In genomic region chr11:77790286-77790685, GRCm38 (mm10) we compare ENCODE assay signal across 8 mouse cellular contexts. TPM values are rescaled to one million over a fixed set of nuclear protein-coding genes. Genes with fewer than 3 reads are reported as not detected.
DNase-seq lines count a peak whose midpoint lies in the region; ATAC-seq and TF ChIP-seq lines count a peak whose summit lies in the region.

No protein-coding gene starts in this region.

- no peak for ATAC-seq in forebrain, embryonic 11.5 days (replicated peaks; ENCODE audit: low FRiP score)
- ATAC-seq in intestine, postnatal 0 days, result no peak
- no peak for ATAC-seq in stomach, embryonic 14.5 days (ENCODE audit: insufficient number of reproducible peaks, insufficient read depth, low FRiP score, low read depth)

- no peaks in the 10 kb centered on the region for H3K27me3 ChIP-seq in forebrain, embryonic 11.5 days (ENCODE audit: control insufficient read depth, insufficient read depth, low read length)
- no peaks in the 10 kb centered on the region for H3K27me3 ChIP-seq in intestine, postnatal 0 days (replicated peaks; ENCODE audit: control insufficient read depth, insufficient read depth, low read length)
- no peaks in the 10 kb centered on the region for H3K27me3 ChIP-seq in stomach, embryonic 14.5 days (ENCODE audit: control insufficient read depth, insufficient read depth, low read length)

- no peak for TF ChIP-seq POLR2A in lung, adult 2 months (IDR thresholded peaks at IDR 0.05; ENCODE audit: borderline replicate concordance, extremely low read depth, low read depth, low read length)

- no peak for DNase-seq in layer of hippocampus, adult 2 months (ENCODE audit: low spot score in 2 of 2)
- DNase-seq in layer of hippocampus, adult 9-10 months (ENCODE audit: low spot score), result no peak
- peak; percentile 39 for DNase-seq in forebrain, embryonic 11.5 days (ENCODE audit: low spot score)
- DNase-seq in spleen, postnatal 10 days (ENCODE audit: low spot score in 2 of 2), result no peak
- DNase-seq in layer of hippocampus, adult 8-10 months (ENCODE audit: low spot score in 2 of 2), result no peak
- no peak for DNase-seq in lung, adult 2 months

- H3K27ac ChIP-seq in layer of hippocampus, adult 2 months, result peak overlapping the region; percentile 82
- no peak overlapping the region for H3K27ac ChIP-seq in forebrain, embryonic 11.5 days (ENCODE audit: low read depth, low read length)
- peak overlapping the region; percentile 11; the same call in 1 of the 2 replicates for H3K27ac ChIP-seq in intestine, postnatal 0 days (ENCODE audit: low read depth, low read length)
- H3K27ac ChIP-seq in stomach, embryonic 14.5 days (ENCODE audit: low read length), result peak overlapping the region; percentile 82

- no peak for TF ChIP-seq CTCF in layer of hippocampus, adult 2 months (conservative IDR thresholded peaks at IDR 0.05)
- TF ChIP-seq CTCF in intestine, postnatal 0 days (IDR thresholded peaks at IDR 0.05; ENCODE audit: low read depth), result no peak
- TF ChIP-seq CTCF in lung, adult 2 months (IDR thresholded peaks at IDR 0.05; ENCODE audit: insufficient read depth, low read length), result no peak

- H3K9me3 ChIP-seq in forebrain, embryonic 11.5 days (ENCODE audit: control insufficient read depth, low read length), result no peaks in the 10 kb centered on the region
- H3K9me3 ChIP-seq in intestine, postnatal 0 days (ENCODE audit: control insufficient read depth), result no peaks in the 10 kb centered on the region
- H3K9me3 ChIP-seq in stomach, embryonic 14.5 days (ENCODE audit: control insufficient read depth, low read depth, low read length), result no peaks in the 10 kb centered on the region

- H3K4me3 ChIP-seq in layer of hippocampus, adult 2 months, result no peak overlapping the region
- no peak overlapping the region for H3K4me3 ChIP-seq in forebrain, embryonic 11.5 days (ENCODE audit: low read depth, low read length)
- H3K4me3 ChIP-seq in intestine, postnatal 0 days (ENCODE audit: low read depth, low read length), result no peak overlapping the region
- no peak overlapping the region for H3K4me3 ChIP-seq in stomach, embryonic 14.5 days (ENCODE audit: low read depth, low read length)
- no peak overlapping the region for H3K4me3 ChIP-seq in lung, adult 2 months (replicated peaks; ENCODE audit: extremely low read depth, low read depth, low read length)

- H3K9ac ChIP-seq in forebrain, embryonic 11.5 days (ENCODE audit: low read length), result no peak overlapping the region
- H3K9ac ChIP-seq in intestine, postnatal 0 days (ENCODE audit: low read depth, low read length), result no peak overlapping the region
- no peak overlapping the region for H3K9ac ChIP-seq in stomach, embryonic 14.5 days (replicated peaks; ENCODE audit: low read depth, low read length)

- 76% methylated on average over 9 of the region's 9 CpGs for WGBS in forebrain, embryonic 11.5 days
- WGBS in intestine, postnatal 0 days, result 37% methylated on average over 9 of the region's 9 CpGs
- WGBS in stomach, embryonic 14.5 days, result 39% methylated on average over 9 of the region's 9 CpGs
- whole genome bisulfite sequencing in lung, adult 2 months, result 23% methylated on average over 9 of the region's 9 CpGs

- H3K4me2 ChIP-seq in forebrain, embryonic 11.5 days (ENCODE audit: low read depth, low read length, severe bottlenecking), result no peak overlapping the region
- no peak overlapping the region for H3K4me2 ChIP-seq in intestine, postnatal 0 days (replicated peaks; ENCODE audit: low read depth)
- no peak overlapping the region for H3K4me2 ChIP-seq in stomach, embryonic 14.5 days (replicated peaks; ENCODE audit: low read depth, low read length)

- H3K36me3 ChIP-seq in forebrain, embryonic 11.5 days (ENCODE audit: control insufficient read depth, insufficient read depth, low read length), result no peaks in the 10 kb centered on the region
- H3K36me3 ChIP-seq in intestine, postnatal 0 days (ENCODE audit: control insufficient read depth, insufficient read depth), result no peaks in the 10 kb centered on the region
- no peaks in the 10 kb centered on the region for H3K36me3 ChIP-seq in stomach, embryonic 14.5 days (ENCODE audit: control insufficient read depth, insufficient read depth, low read length)

- peaks cover 12% of the 10 kb centered on the region for H3K4me1 ChIP-seq in forebrain, embryonic 11.5 days (replicated peaks; ENCODE audit: control insufficient read depth, insufficient read depth, low read length)
- H3K4me1 ChIP-seq in intestine, postnatal 0 days (replicated peaks; ENCODE audit: control insufficient read depth, insufficient read depth, low read length), result peaks cover 17% of the 10 kb centered on the region; the same call in 1 of the 2 replicates
- peaks cover 34% of the 10 kb centered on the region for H3K4me1 ChIP-seq in stomach, embryonic 14.5 days (ENCODE audit: control insufficient read depth, insufficient read depth, low read length)
- H3K4me1 ChIP-seq in lung, adult 2 months (ENCODE audit: control insufficient read depth, insufficient read depth, low read length), result peaks cover 38% of the 10 kb centered on the region

RNA-seq across cellular contexts. Expression of gene Gm10277, which starts 2.7 kb away (rescaled TPM):
- total RNA-seq in layer of hippocampus, adult 2 months (2021), result not detected
- 1.4 and 1.6 TPM in 2 replicates for polyA plus RNA-seq in forebrain, embryonic 11.5 days (2014; fragmentation: Nextera tagmentation; extraction: Ambion mirVana)
- 0.53 and 0.72 TPM in 2 replicates for polyA plus RNA-seq in intestine, postnatal 0 days (2015; fragmentation: Nextera tagmentation; extraction: Ambion mirVana)
- polyA plus RNA-seq in stomach, embryonic 14.5 days (2014; fragmentation: Nextera tagmentation; extraction: Ambion mirVana), result 1.2 and 1.5 TPM in 2 replicates
- total RNA-seq in layer of hippocampus, adult 8-10 months (2022), result not detected
- not detected in 2 replicates for polyA plus RNA-seq in lung, adult 2 months (2012; rRNA removed)

RNA-seq across cellular contexts. Expression of gene Myo18a, which starts 27.2 kb away (rescaled TPM):
- 100 to 1,000 TPM; 137 to 156 TPM for total RNA-seq in layer of hippocampus, adult 2 months (2021)
- 28.4 and 31.4 TPM in 2 replicates for polyA plus RNA-seq in forebrain, embryonic 11.5 days (2014; fragmentation: Nextera tagmentation; extraction: Ambion mirVana)
- polyA plus RNA-seq in intestine, postnatal 0 days (2015; fragmentation: Nextera tagmentation; extraction: Ambion mirVana), result 25.4 and 30.7 TPM in 2 replicates
- 18.4 and 22.3 TPM in 2 replicates for polyA plus RNA-seq in stomach, embryonic 14.5 days (2014; fragmentation: Nextera tagmentation; extraction: Ambion mirVana)
- total RNA-seq in layer of hippocampus, adult 8-10 months (2022), result 100 to 1,000 TPM; 136 to 156 (median 149) TPM
- 63.7 and 92.1 TPM in 2 replicates for polyA plus RNA-seq in lung, adult 2 months (2012; rRNA removed)
